Mouse (Mus musculus) monocyte, adult 2 months (primary cell): ENCODE results near the gene Faim.

Source experiments
- DNase-seq, 2 experiments: peaks; one replicate each; pipeline ENCODE4 v3.0.0; 2022; ENCODE audit warnings: low spot score in 2 of 2, low read depth in 1 of 2

The Faim gene

GRCm38 (mm10) chr9:98973561-98973960 is 12.6 kb upstream of the Faim start:
- no peak for DNase-seq

GRCm38 (mm10) chr9:98974898-98975297 is 11.3 kb upstream of the Faim start:
- no peak for DNase-seq

- DNase-seq = no peak
These were observed 10.1 kb upstream of the Faim start for GRCm38 (mm10) chr9:98976081-98976480.

- DNase-seq = no peak
These were observed 9.7 kb upstream of the Faim start for GRCm38 (mm10) chr9:98976520-98976919.

GRCm38 (mm10) chr9:98979431-98980416 is 6.4 kb upstream of the Faim start:
- peak; percentile 70 to 86 for DNase-seq

GRCm38 (mm10) chr9:98986476-98987096 is 413 bp downstream of the Faim start:
- no peak for DNase-seq

GRCm38 (mm10) chr9:98987131-98987530 is 958 bp downstream of the Faim start:
- no peak for DNase-seq

- no peak for DNase-seq
These were observed 7.9 kb downstream of the Faim start for GRCm38 (mm10) chr9:98994103-98994502.

GRCm38 (mm10) chr9:98999881-99000339 is 13.7 kb downstream of the Faim start:
- no peak for DNase-seq

- DNase-seq = no peak
These were observed 15.2 kb downstream of the Faim start for GRCm38 (mm10) chr9:99001326-99001725.

- DNase-seq = no peak
These were observed 23.1 kb downstream of the Faim start for GRCm38 (mm10) chr9:99009069-99009897.

GRCm38 (mm10) chr9:99009898-99010199 is 23.7 kb downstream of the Faim start:
- no peak for DNase-seq

- DNase-seq = no peak
These were observed 30.1 kb downstream of the Faim start for GRCm38 (mm10) chr9:99016301-99016700.

GRCm38 (mm10) chr9:99016759-99017158 is 30.6 kb downstream of the Faim start:
- DNase-seq = no peak

- DNase-seq = no peak
These were observed 31.5 kb downstream of the Faim start for GRCm38 (mm10) chr9:99017679-99018078.

GRCm38 (mm10) chr9:99021166-99021565 is 35.0 kb downstream of the Faim start:
- DNase-seq = no peak

- no peak for DNase-seq
These were observed 35.6 kb downstream of the Faim start for GRCm38 (mm10) chr9:99021751-99022150.

GRCm38 (mm10) chr9:99032031-99032430 is 45.9 kb downstream of the Faim start:
- DNase-seq = no peak

GRCm38 (mm10) chr9:99034111-99034510 is 47.9 kb downstream of the Faim start:
- no peak for DNase-seq

- DNase-seq = no peak
These were observed 49.4 kb downstream of the Faim start, which contains the start of gene Gm1123 for GRCm38 (mm10) chr9:99035575-99035974. TSS of gene Gm1123 (minus strand) at chr9:99035715.

GRCm38 (mm10) chr9:99041994-99042393 is 55.8 kb downstream of the Faim start:
- DNase-seq = no peak
